Mouse (Mus musculus): ENCODE measurements around the gene Hist1h3e. TPM values are rescaled to one million over a fixed set of nuclear protein-coding genes. Genes with fewer than 3 reads are reported as not detected.
"Not testable (repeated sequence)": the region's sequence is repeated elsewhere in the genome, so short reads cannot be mapped to it uniquely, and the experiment has no call there.

The Hist1h3e gene
- polyA plus RNA-seq, 1 experiment from 2014 or later, result 1.0 TPM

DNA sequence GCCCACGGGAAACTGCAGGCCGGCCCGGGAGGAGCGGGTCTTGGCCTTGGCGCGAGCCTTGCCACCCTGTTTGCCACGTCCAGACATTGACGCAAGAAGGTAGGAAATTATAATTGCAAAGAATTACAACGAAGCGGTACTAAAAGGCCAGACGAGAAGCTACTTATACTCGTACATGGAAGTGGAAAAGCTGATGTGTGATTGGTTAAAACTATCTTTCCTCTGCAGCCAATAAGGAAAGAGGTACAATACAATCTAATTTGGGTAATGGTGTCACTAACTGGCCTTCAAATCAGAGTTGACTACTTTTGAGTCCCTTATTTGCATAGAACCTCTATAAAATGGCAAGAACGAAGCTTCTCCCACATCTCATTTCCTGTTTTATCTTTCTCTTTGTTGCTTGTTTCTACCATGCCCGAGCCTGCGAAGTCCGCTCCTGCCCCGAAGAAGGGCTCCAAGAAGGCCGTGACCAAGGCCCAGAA lies 8.9 kb upstream of the Hist1h3e start, which contains the start of the genes Hist1h2ae and Hist1h2bg:
Hist1h2ae (minus strand) TSS at position 199 of the 482 bp plus-strand sequence.
Hist1h2bg (plus strand) TSS at position 375 of the 482 bp plus-strand sequence.
- Histone ChIP-seq H3K9me3 (no peaks in the 10 kb centered on the region), H3K36me3 (replicated peaks) (no peaks in the 10 kb centered on the region), H3K27me3 (replicated peaks) (no peaks in the 10 kb centered on the region), H3K4me2 (peak within 1 kb of the TSS; percentile 75), H3K4me1 (peaks cover 28% of the 10 kb centered on the region), H3K4me3 (peak within 1 kb of the TSS; percentile 45), H3K9ac (peak within 1 kb of the TSS; percentile 65), H3K27ac (peak within 1 kb of the TSS; percentile 96)
- ATAC-seq (replicated peaks), result peak; percentile 95
- WGBS, result under 1% methylated on average over 18 of the region's 18 CpGs

DNA sequence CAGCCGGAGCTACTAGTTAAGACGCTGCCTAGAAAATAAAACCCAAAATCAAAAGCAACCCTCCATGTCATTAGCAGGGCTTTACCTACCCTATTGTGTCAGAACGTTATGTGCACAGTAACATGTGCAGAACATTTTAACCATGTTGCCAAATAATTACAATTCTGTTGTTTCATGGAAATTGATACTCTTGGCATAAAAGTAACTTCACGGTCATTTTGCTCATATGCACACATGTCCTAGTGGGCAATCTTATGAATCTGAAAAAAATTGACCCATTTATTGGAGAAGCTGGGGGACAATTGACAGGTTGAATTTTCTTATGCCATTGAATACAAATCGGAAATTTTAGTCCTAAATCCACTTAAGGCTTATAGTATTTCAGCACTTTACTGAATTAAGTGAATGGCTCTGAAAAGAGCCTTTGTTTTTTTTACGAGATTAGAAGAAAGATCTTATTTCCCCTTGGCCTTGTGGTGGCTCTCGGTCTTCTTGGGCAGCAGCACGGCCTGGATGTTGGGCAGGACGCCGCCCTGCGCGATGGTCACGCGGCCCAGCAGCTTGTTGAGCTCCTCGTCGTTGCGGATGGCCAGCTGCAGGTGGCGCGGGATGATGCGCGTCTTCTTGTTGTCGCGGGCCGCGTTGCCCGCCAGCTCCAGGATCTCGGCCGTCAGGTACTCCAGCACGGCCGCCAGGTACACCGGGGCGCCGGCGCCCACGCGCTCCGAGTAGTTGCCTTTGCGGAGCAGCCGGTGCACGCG lies 8.3 kb upstream of the Hist1h3e start:
- ATAC-seq (replicated peaks), result peak; percentile 38; the same call in 1 of the 2 replicates
- H3K36me3 ChIP-seq (replicated peaks); H3K9me3 ChIP-seq; H3K27me3 ChIP-seq (replicated peaks): not testable (repeated sequence)
- H3K4me2 ChIP-seq, result peak overlapping the region; percentile 75
- peak overlapping the region; percentile 45 for H3K4me3 ChIP-seq
- peak overlapping the region; percentile 96 for H3K27ac ChIP-seq
- H3K4me1 ChIP-seq, result peaks cover 27% of the 10 kb centered on the region
- WGBS, result 1% methylated on average over 27 of the region's 41 CpGs
- H3K9ac ChIP-seq, result peak overlapping the region; percentile 41

- peak overlapping the region; percentile 97; the same call in 1 of the 2 replicates for H3K27ac ChIP-seq
- H3K4me3 ChIP-seq, result no peak overlapping the region
- no peak overlapping the region for H3K4me2 ChIP-seq
- ATAC-seq (replicated peaks), result no peak
- no peaks in the 10 kb centered on the region for H3K9me3 ChIP-seq
- WGBS, result 96% methylated on average over 2 of the region's 2 CpGs
- H3K36me3 ChIP-seq (replicated peaks), result no peaks in the 10 kb centered on the region
- peaks cover 9% of the 10 kb centered on the region for H3K4me1 ChIP-seq
- H3K27me3 ChIP-seq (replicated peaks), result no peaks in the 10 kb centered on the region
- no peak overlapping the region for H3K9ac ChIP-seq
Observed at GRCm38 (mm10) chr13:23564482-23564881, 2.3 kb upstream of the Hist1h3e start.

DNA sequence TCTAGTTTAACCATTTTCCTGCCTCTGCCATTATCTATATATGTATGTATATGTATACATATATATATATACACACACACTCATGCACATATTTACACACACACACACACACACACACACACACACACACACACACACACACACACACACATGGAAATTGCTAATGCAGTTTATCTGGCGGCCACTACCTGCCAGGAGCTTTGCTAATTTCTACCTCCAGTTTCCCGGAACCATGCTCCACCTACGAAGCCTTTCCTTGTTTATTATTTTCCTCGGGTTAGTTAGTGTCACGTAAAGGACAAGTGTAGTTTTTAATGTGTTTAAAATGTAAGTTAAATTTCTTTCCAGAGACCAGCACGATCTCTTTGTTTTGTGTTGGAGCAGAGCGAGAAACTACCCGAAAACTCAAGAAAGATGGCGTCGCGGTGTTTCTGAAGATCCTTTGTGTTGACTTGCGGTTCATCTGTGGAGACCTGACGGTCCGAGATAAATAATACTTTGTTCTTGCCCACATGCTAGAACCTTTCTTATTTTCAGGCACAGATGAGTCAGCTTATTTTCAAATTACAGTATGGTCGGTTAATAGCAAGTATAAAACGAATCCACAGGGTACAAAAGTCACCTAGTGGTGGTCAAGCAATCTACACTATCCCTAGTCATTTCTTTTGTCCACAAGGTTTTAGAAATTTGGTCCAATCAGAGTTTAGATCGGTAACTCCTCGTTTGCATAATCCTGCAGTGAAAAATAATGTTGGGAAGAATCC lies 712 bp upstream of the Hist1h3e start:
- Histone ChIP-seq H3K4me3 (peak overlapping the region; percentile 49), H3K4me2 (peak overlapping the region; percentile 70), H3K27ac (peak overlapping the region; percentile 97), H3K4me1 (peaks cover 9% of the 10 kb centered on the region), H3K36me3 (replicated peaks) (no peaks in the 10 kb centered on the region), H3K27me3 (replicated peaks) (no peaks in the 10 kb centered on the region), H3K9me3 (no peaks in the 10 kb centered on the region), H3K9ac (peak overlapping the region; percentile 45)
- ATAC-seq (replicated peaks), result peak; percentile 65
- WGBS, result under 1% methylated on average over 18 of the region's 18 CpGs

DNA sequence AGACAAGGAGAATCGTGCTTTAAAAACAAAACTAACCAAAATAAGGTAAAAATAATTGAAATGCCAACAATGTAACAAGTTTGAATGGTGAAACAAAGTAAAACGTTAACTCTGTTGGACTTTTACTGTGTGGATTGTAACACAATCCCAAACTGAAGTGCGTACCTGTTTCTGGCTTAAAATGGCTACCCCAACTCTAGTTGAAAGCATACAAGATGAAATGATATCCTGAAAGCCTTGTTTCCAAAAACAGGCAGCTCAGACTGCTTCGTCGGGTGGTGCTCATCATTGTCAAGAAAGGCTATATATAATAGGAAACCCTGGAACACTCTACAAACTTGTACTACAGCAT lies 662 bp downstream of the Hist1h3e start:
- not testable (repeated sequence) for H3K36me3 ChIP-seq (replicated peaks); ATAC-seq (replicated peaks); H3K27me3 ChIP-seq (replicated peaks); H3K9me3 ChIP-seq
- peaks cover 12% of the 10 kb centered on the region for H3K4me1 ChIP-seq
- peak overlapping the region; percentile 49 for H3K4me3 ChIP-seq
- H3K27ac ChIP-seq, result peak overlapping the region; percentile 97
- WGBS, result 0% methylated on average over 2 of the region's 5 CpGs
- H3K4me2 ChIP-seq, result peak overlapping the region; percentile 70
- peak overlapping the region; percentile 55 for H3K9ac ChIP-seq

- H3K9me3 ChIP-seq; H3K4me2 ChIP-seq; ATAC-seq (replicated peaks); H3K4me3 ChIP-seq; H3K36me3 ChIP-seq (replicated peaks); H3K9ac ChIP-seq; H3K27ac ChIP-seq; H3K27me3 ChIP-seq (replicated peaks): not testable (repeated sequence)
- H3K4me1 ChIP-seq, result peaks cover 15% of the 10 kb centered on the region
- 17% methylated on average over 2 of the region's 2 CpGs for WGBS
Observed at GRCm38 (mm10) chr13:23560699-23561098, 1.5 kb downstream of the Hist1h3e start.

DNA sequence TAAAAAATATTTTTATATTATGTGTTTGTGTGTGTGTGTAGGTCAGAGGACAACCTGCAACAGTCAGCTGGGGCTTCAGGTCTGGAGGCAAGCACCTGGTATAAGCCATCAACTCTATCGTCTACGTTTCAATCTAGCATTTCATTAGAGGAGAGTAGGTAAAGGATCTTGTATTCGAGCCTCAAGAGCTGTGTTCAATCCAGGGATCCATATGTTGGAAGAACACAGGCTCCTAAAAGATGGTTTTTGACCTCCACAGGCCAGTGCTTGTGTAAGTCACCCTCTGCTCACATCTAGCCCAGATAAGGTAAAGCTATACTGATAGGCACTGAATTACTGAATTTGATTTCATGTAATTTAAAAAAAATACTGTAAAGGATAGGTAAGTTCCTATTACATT lies 5.3 kb downstream of the Hist1h3e start:
- Histone ChIP-seq H3K27ac (no peak overlapping the region), H3K4me3 (no peak overlapping the region), H3K4me1 (peaks cover 27% of the 10 kb centered on the region), H3K36me3 (replicated peaks) (no peaks in the 10 kb centered on the region), H3K9ac (no peak overlapping the region), H3K27me3 (replicated peaks) (no peaks in the 10 kb centered on the region), H3K9me3 (no peaks in the 10 kb centered on the region), H3K4me2 (peak overlapping the region; percentile 99; the same call in 1 of the 2 replicates)
- ATAC-seq (replicated peaks), result no peak
- 60% methylated on average over 3 of the region's 3 CpGs for WGBS

- under 1% methylated on average over 18 of the region's 18 CpGs for WGBS
- H3K36me3 ChIP-seq (replicated peaks), result no peaks in the 10 kb centered on the region
Observed at GRCm38 (mm10) chr13:23555839-23556416, 6.2 kb downstream of the Hist1h3e start.

DNA sequence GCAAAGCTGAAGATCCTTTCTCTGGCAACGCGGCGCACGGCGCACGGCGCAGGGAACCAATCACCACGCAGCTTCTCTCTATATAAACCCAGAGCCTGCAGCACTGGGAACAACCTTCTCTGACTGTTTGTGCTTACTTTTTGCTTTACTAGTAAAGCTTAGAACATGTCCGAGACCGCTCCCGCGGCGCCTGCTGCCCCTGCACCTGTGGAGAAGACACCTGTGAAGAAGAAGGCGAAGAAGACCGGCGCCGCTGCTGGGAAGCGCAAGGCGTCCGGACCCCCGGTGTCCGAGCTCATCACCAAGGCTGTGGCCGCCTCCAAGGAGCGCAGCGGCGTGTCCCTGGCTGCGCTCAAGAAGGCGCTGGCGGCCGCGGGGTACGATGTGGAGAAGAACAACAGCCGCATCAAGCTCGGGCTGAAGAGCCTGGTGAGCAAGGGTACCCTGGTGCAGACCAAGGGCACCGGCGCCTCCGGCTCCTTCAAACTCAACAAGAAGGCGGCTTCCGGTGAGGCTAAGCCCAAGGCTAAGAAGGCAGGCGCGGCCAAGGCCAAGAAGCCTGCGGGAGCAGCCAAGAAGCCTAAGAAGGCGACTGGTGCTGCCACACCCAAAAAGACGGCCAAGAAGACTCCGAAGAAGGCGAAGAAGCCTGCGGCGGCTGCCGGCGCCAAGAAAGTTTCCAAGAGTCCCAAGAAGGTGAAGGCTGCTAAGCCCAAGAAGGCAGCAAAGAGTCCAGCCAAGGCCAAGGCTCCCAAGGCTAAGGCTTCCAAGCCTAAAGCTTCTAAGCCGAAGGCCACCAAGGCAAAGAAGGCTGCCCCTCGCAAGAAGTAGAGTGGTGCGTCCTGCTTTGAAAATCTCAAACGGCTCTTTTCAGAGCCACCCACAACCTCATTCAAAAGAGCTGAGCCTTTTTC lies 7.0 kb downstream of the Hist1h3e start:
- Histone ChIP-seq H3K4me2 (peak overlapping the region; percentile 99), H3K9me3 (no peaks in the 10 kb centered on the region), H3K9ac (peak overlapping the region; percentile 53), H3K4me3 (peak overlapping the region; percentile 51), H3K27ac (peak overlapping the region; percentile 85), H3K36me3 (replicated peaks) (no peaks in the 10 kb centered on the region), H3K27me3 (replicated peaks) (no peaks in the 10 kb centered on the region), H3K4me1 (peaks cover 34% of the 10 kb centered on the region)
- peak; percentile 72 for ATAC-seq (replicated peaks)
- WGBS, result under 1% methylated on average over 54 of the region's 54 CpGs

More at GRCm38 (mm10) chr13:23555839-23556416, 6.2 kb downstream of the Hist1h3e start:
- no peaks in the 10 kb centered on the region for H3K9me3 ChIP-seq
- H3K27ac ChIP-seq, result peak overlapping the region; percentile 85
- H3K4me2 ChIP-seq, result peak overlapping the region; percentile 99
- peak; percentile 84 for ATAC-seq (replicated peaks)
- peaks cover 32% of the 10 kb centered on the region for H3K4me1 ChIP-seq
- H3K4me3 ChIP-seq, result peak overlapping the region; percentile 51
- H3K9ac ChIP-seq, result peak overlapping the region; percentile 53
- H3K27me3 ChIP-seq (replicated peaks), result no peaks in the 10 kb centered on the region

DNA sequence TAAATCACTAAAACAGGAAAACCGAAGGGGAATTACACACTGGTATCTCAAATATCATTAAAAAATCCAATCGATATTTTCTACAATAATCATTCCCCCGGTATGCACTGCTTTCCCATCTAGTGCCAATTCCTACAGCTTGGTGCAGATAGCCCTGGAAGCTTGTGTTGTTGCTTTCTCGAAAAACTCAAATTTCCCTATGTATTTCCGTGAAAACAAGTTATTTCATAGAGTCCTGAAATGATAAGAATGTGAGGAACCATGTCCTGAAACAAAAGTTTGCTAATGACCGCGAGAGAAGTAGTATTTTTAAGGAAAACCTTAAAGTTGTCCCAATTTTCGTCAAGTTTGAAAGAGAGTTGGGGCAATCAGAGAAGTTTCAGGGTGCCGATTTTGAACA lies 7.8 kb downstream of the Hist1h3e start:
- no peaks in the 10 kb centered on the region for H3K36me3 ChIP-seq (replicated peaks)
- peak overlapping the region; percentile 85 for H3K27ac ChIP-seq
- no peak for ATAC-seq (replicated peaks)
- peaks cover 34% of the 10 kb centered on the region for H3K4me1 ChIP-seq
- H3K9ac ChIP-seq, result peak overlapping the region; percentile 53; the same call in 1 of the 2 replicates
- WGBS, result 25% methylated on average over 9 of the region's 9 CpGs
- H3K27me3 ChIP-seq (replicated peaks), result no peaks in the 10 kb centered on the region
- peak overlapping the region; percentile 99 for H3K4me2 ChIP-seq
- H3K9me3 ChIP-seq, result no peaks in the 10 kb centered on the region
- H3K4me3 ChIP-seq, result peak overlapping the region; percentile 51

- no peak within 1 kb of the TSS for H3K4me3 ChIP-seq
- peak within 1 kb of the TSS; percentile 99; the same call in 1 of the 2 replicates for H3K4me2 ChIP-seq
- H3K27me3 ChIP-seq (replicated peaks), result no peaks in the 10 kb centered on the region
- H3K36me3 ChIP-seq (replicated peaks), result no peaks in the 10 kb centered on the region
- peaks cover 34% of the 10 kb centered on the region for H3K4me1 ChIP-seq
- H3K9me3 ChIP-seq, result no peaks in the 10 kb centered on the region
- H3K9ac ChIP-seq, result no peak within 1 kb of the TSS
- peak within 1 kb of the TSS; percentile 85; the same call in 1 of the 2 replicates for H3K27ac ChIP-seq
- ATAC-seq (replicated peaks), result no peak
Observed at GRCm38 (mm10) chr13:23552962-23553361, 9.2 kb downstream of the Hist1h3e start, which contains the start of gene Hist1h1d. TSS of gene Hist1h1d (plus strand) at chr13:23553262.

Data from midbrain, embryonic 15.5 days (tissue).